Mouse (Mus musculus): ENCODE data around the gene Wdfy2. TPM values are rescaled to one million over a fixed set of nuclear protein-coding genes. Genes with fewer than 3 reads are reported as not detected.

Wdfy2 gene
- polyA plus RNA-seq, 2 experiments: 10.9 to 12.8 TPM

DNA sequence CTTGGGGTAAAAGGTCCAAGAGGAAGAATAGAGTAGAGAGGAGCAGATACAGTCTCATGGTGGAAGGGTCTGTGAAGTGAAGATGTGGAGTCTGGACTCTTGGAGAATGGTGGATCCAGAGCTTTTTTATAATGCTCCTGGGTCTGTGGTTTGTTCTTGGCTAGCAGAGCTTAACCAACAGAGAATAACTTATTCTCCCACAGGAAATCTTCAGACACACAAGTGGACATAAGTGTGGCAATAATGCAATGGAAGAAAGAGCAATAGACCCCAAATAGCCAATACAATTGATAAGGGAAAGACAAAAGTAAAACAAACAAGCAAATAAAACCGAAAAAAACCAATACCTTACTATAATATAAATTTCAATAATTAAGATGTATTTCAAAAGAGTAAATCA is 146.9 kb downstream of the Wdfy2 start, which contains the start of gene Defb48:
Gene Defb48, minus strand, starts transcription at position 101 of the 400 bp plus-strand sequence.
- Histone ChIP-seq H3K27me3 (ENCODE audit: control insufficient read depth, insufficient read depth, low read length) (no peaks in the 10 kb centered on the region), H3K4me1 (ENCODE audit: control insufficient read depth, insufficient read depth, low read length) (no peaks in the 10 kb centered on the region), H3K27ac (replicated peaks; ENCODE audit: low read depth, low read length) (no peak within 1 kb of the TSS), H3K9me3 (ENCODE audit: control insufficient read depth, low read length) (no peaks in the 10 kb centered on the region), H3K4me2 (replicated peaks; ENCODE audit: low read depth, low read length, severe bottlenecking) (no peak within 1 kb of the TSS), H3K9ac (ENCODE audit: low read depth, low read length, severe bottlenecking) (no peak within 1 kb of the TSS), H3K36me3 (ENCODE audit: control insufficient read depth, insufficient read depth, low read length) (no peaks in the 10 kb centered on the region), H3K4me3 (replicated peaks; ENCODE audit: low read length) (no peak within 1 kb of the TSS)
- TF ChIP-seq POLR2A (IDR thresholded peaks at IDR 0.05; ENCODE audit: borderline replicate concordance, extremely low read depth, insufficient read depth, insufficient read length): no peak
- ATAC-seq (ENCODE audit: low FRiP score, low read depth) (no peak), DNase-seq (ENCODE audit: low spot score) (no peak)
- WGBS: 70% methylated on average over 1 of the region's 1 CpGs

DNA sequence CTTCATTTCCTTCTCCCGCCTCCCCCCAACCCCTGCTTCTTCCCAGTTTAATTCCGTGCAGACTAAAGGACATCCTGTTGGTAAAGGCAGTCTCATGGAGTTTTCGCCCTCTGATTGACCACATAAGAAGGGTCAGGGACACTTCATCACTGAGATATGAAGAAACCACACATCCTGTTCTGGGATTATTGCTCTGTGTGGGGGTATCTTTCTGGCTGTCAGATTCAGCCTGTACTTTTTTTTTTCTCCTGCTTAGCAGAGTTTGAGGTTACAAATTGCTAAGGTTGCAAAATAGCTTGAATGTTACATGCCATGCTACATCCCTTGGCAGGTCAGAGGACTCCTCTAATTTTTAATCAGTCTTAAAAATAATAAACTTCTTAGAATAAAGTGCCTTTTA is 153.8 kb downstream of the Wdfy2 start:
- ATAC-seq (ENCODE audit: low FRiP score, low read depth) (no peak), DNase-seq (ENCODE audit: low spot score) (no peak)
- Histone ChIP-seq H3K9ac (ENCODE audit: low read depth, low read length, severe bottlenecking) (no peak overlapping the region), H3K4me2 (replicated peaks; ENCODE audit: low read depth, low read length, severe bottlenecking) (no peak overlapping the region), H3K9me3 (ENCODE audit: control insufficient read depth, low read length) (no peaks in the 10 kb centered on the region), H3K36me3 (ENCODE audit: control insufficient read depth, insufficient read depth, low read length) (no peaks in the 10 kb centered on the region), H3K4me1 (ENCODE audit: control insufficient read depth, insufficient read depth, low read length) (no peaks in the 10 kb centered on the region), H3K27ac (replicated peaks; ENCODE audit: low read depth, low read length) (no peak overlapping the region), H3K4me3 (replicated peaks; ENCODE audit: low read length) (no peak overlapping the region), H3K27me3 (ENCODE audit: control insufficient read depth, insufficient read depth, low read length) (no peaks in the 10 kb centered on the region)
- no peak for TF ChIP-seq POLR2A (IDR thresholded peaks at IDR 0.05; ENCODE audit: borderline replicate concordance, extremely low read depth, insufficient read depth, insufficient read length)
- 82% methylated on average over 3 of the region's 3 CpGs for WGBS

DNA sequence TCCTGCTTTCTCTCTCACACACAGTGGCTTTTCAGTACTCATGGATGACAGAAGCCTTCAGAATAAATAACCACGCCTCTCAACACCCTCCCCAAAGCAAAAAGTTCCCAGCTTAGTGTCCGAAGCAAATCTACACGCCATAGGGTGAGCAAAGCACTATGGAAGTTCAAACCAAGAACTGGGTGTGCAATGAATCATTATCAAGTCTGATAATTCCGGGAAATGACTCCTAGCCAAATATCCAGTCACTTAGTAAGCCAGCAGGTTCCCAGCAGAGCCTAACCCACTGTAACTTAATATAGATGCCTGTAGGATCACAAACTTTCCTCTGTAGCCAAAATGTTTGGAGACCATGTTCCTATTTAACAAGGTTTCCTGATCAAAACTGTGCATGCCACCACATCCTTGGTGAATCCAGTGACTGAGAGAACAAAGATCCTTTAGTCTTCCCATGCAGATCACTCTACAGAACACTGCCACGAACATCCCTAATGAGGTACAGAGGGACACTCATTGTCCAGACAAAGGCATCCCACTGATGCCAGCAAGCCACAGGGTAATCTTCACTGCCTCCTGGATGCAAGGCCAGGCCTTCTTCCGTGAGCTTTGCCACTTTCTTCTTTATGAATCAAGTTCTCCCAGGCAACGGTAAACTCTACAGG is 154.5 kb downstream of the Wdfy2 start:
- no peak overlapping the region for H3K4me2 ChIP-seq (replicated peaks; ENCODE audit: low read depth, low read length, severe bottlenecking)
- no peak overlapping the region for H3K9ac ChIP-seq (ENCODE audit: low read depth, low read length, severe bottlenecking)
- H3K27ac ChIP-seq (replicated peaks; ENCODE audit: low read depth, low read length): no peak overlapping the region
- WGBS: 82% methylated on average over 7 of the region's 7 CpGs
- no peaks in the 10 kb centered on the region for H3K9me3 ChIP-seq (ENCODE audit: control insufficient read depth, low read length)
- no peaks in the 10 kb centered on the region for H3K4me1 ChIP-seq (ENCODE audit: control insufficient read depth, insufficient read depth, low read length)
- TF ChIP-seq POLR2A (IDR thresholded peaks at IDR 0.05; ENCODE audit: borderline replicate concordance, extremely low read depth, insufficient read depth, insufficient read length): no peak
- H3K36me3 ChIP-seq (ENCODE audit: control insufficient read depth, insufficient read depth, low read length): no peaks in the 10 kb centered on the region
- H3K27me3 ChIP-seq (ENCODE audit: control insufficient read depth, insufficient read depth, low read length): no peaks in the 10 kb centered on the region
- ATAC-seq (ENCODE audit: low FRiP score, low read depth) (no peak), DNase-seq (ENCODE audit: low spot score) (no peak)
- H3K4me3 ChIP-seq (replicated peaks; ENCODE audit: low read length): no peak overlapping the region

- Histone ChIP-seq H3K36me3 (ENCODE audit: control insufficient read depth, insufficient read depth, low read length) (no peaks in the 10 kb centered on the region), H3K4me3 (replicated peaks; ENCODE audit: low read length) (no peak within 1 kb of the TSS), H3K9ac (ENCODE audit: low read depth, low read length, severe bottlenecking) (no peak within 1 kb of the TSS), H3K4me1 (ENCODE audit: control insufficient read depth, insufficient read depth, low read length) (no peaks in the 10 kb centered on the region), H3K27ac (replicated peaks; ENCODE audit: low read depth, low read length) (no peak within 1 kb of the TSS), H3K4me2 (replicated peaks; ENCODE audit: low read depth, low read length, severe bottlenecking) (no peak within 1 kb of the TSS), H3K9me3 (ENCODE audit: control insufficient read depth, low read length) (no peaks in the 10 kb centered on the region), H3K27me3 (ENCODE audit: control insufficient read depth, insufficient read depth, low read length) (no peaks in the 10 kb centered on the region)
- no peak for DNase-seq (ENCODE audit: low spot score)
- 81% methylated on average over 8 of the region's 8 CpGs for WGBS
- no peak for ATAC-seq (ENCODE audit: low FRiP score, low read depth)
- no peak for TF ChIP-seq POLR2A (IDR thresholded peaks at IDR 0.05; ENCODE audit: borderline replicate concordance, extremely low read depth, insufficient read depth, insufficient read length)
Observed at GRCm38 (mm10) chr14:62997777-62998176, 160.3 kb downstream of the Wdfy2 start, which contains the start of gene Defb47. TSS of gene Defb47 (plus strand) at chr14:62998077.

- Histone ChIP-seq H3K4me3 (replicated peaks; ENCODE audit: low read length) (no peak overlapping the region), H3K36me3 (ENCODE audit: control insufficient read depth, insufficient read depth, low read length) (no peaks in the 10 kb centered on the region), H3K9ac (ENCODE audit: low read depth, low read length, severe bottlenecking) (no peak overlapping the region), H3K4me1 (ENCODE audit: control insufficient read depth, insufficient read depth, low read length) (no peaks in the 10 kb centered on the region), H3K9me3 (ENCODE audit: control insufficient read depth, low read length) (no peaks in the 10 kb centered on the region), H3K4me2 (replicated peaks; ENCODE audit: low read depth, low read length, severe bottlenecking) (no peak overlapping the region), H3K27me3 (ENCODE audit: control insufficient read depth, insufficient read depth, low read length) (no peaks in the 10 kb centered on the region), H3K27ac (replicated peaks; ENCODE audit: low read depth, low read length) (no peak overlapping the region)
- no peak for TF ChIP-seq POLR2A (IDR thresholded peaks at IDR 0.05; ENCODE audit: borderline replicate concordance, extremely low read depth, insufficient read depth, insufficient read length)
- 81% methylated on average over 4 of the region's 4 CpGs for WGBS
- ATAC-seq (ENCODE audit: low FRiP score, low read depth): no peak
- no peak for DNase-seq (ENCODE audit: low spot score)
Observed at GRCm38 (mm10) chr14:62998977-62999376, 161.5 kb downstream of the Wdfy2 start.

All from limb, embryonic 14.5 days (tissue).